ENCODE assay signal across 20 mouse cellular contexts in the genomic region with DNA sequence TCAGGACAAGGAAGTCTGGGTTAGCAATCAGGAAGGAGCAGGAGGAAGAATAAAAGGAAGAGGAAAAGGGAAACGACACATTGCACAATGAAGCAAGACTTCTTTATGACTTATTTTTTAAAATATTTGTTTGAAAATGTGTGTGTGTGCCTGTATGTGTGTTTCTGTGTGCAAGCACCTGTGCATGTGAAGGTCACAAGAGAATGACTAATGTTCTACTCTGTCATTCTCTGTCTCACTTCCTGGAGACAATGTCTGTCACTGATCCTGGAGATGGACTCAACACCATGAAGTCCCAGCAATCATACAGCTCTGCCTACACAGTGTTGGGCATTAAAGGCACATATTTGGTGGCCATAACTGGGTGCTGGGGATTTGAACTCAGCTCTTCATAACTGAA.
DNase-seq lines count a peak whose midpoint lies in the region; ATAC-seq and TF ChIP-seq lines count a peak whose summit lies in the region.
"Had no signal": no experiment of that assay in that cellular context is flagged by ENCODE, and none has a peak within 500 bp of the region (broad histone marks: within the 10 kb centered on the region; RNA-seq: fewer than 3 reads in every experiment).

No protein-coding gene starts in this region.

- no peaks in the 10 kb centered on the region for H3K79me2 ChIP-seq in CH12.LX (replicated peaks; ENCODE audit: control insufficient read depth, extremely low read depth, insufficient read depth, poor library complexity, severe bottlenecking)

- no peak overlapping the region for H3K4me3 ChIP-seq in CH12.LX (replicated peaks in 1 of 3; ENCODE audit: low read depth in 2 of 3, low read length in 2 of 3, poor library complexity in 1 of 3)
- no peak overlapping the region for H3K4me3 ChIP-seq in hindbrain, embryonic 12.5 days
- H3K4me3 ChIP-seq: embryonic facial prominence, embryonic 10.5 days; embryonic facial prominence, embryonic 12.5 days; forebrain, embryonic 13.5 days; forebrain, embryonic 15.5 days had no signal

- peak; percentile 10 to 28 for DNase-seq in B cell, adult 2 months
- DNase-seq in CH12.LX (ENCODE audit: extremely low read depth), result no peak
- peak; percentile 57 for DNase-seq in splenic B cell, adult 2 months (ENCODE audit: low read depth, low spot score)
- no peak for DNase-seq in embryo, embryonic 10.5 days (ENCODE audit: low spot score)
- DNase-seq: adrenal gland, adult 8-10 months; adrenal gland, postnatal 14 days; adrenal gland, postnatal 36 days; cerebellum, adult 11-12 months; cerebellum, adult 8-10 months; cerebellum, adult 9-11 months; cerebellum, postnatal 14 days; cerebellum, postnatal 36 days; forebrain, postnatal 0 days had no signal

- H3K4me1 ChIP-seq in CH12.LX (ENCODE audit: control insufficient read depth in 1 of 2, insufficient read depth in 2 of 2), result peaks cover 13 to 27% of the 10 kb centered on the region in 2 experiments; a peak in 3 of 4 replicates
- H3K4me1 ChIP-seq in hindbrain, embryonic 12.5 days, result no peaks in the 10 kb centered on the region
- H3K4me1 ChIP-seq: embryonic facial prominence, embryonic 10.5 days; embryonic facial prominence, embryonic 12.5 days; forebrain, embryonic 13.5 days; forebrain, embryonic 15.5 days had no signal

- no peaks in the 10 kb centered on the region for H3K36me3 ChIP-seq in CH12.LX (replicated peaks in 1 of 2; ENCODE audit: control insufficient read depth in 1 of 2, insufficient read depth in 1 of 2, low read length in 1 of 2)
- H3K36me3 ChIP-seq in splenic B cell, adult 2 months (ENCODE audit: control insufficient read depth, insufficient read depth, low read length, poor library complexity, severe bottlenecking), result no peaks in the 10 kb centered on the region
- no peaks in the 10 kb centered on the region for H3K36me3 ChIP-seq in hindbrain, embryonic 12.5 days
- H3K36me3 ChIP-seq: embryonic facial prominence, embryonic 10.5 days; embryonic facial prominence, embryonic 12.5 days; forebrain, embryonic 15.5 days had no signal

- H3K4me2 ChIP-seq in CH12.LX (ENCODE audit: insufficient read depth, low read depth, poor library complexity, severe bottlenecking), result no peak overlapping the region
- H3K4me2 ChIP-seq in hindbrain, embryonic 12.5 days (replicated peaks), result no peak overlapping the region
- H3K4me2 ChIP-seq: embryonic facial prominence, embryonic 12.5 days; forebrain, embryonic 13.5 days; forebrain, embryonic 15.5 days had no signal

- in situ Hi-C loops in CH12.LX (cut with MboI; ENCODE audit: low pct_ligation_motif_present, low pct_unique_long_range_greater_than_20kb, low sequenced_read_pairs), result loop anchor here (10.0 kb wide), 1 partner anchor 622 kb away; no protein-coding TSS in a partner anchor

- WGBS in hindbrain, embryonic 12.5 days, result 95% methylated on average over 1 of the region's 1 CpGs

- dilution Hi-C loops in CH12.LX (cut with MboI; ENCODE audit: extremely low pct_ligation_motif_present, extremely low pct_unique_long_range_greater_than_20kb, low sequenced_read_pairs), result no loop called here

- TF ChIP-seq EP300 in CH12.LX (IDR thresholded peaks at IDR 0.05; ENCODE audit: low read length), result no peak

- TF ChIP-seq CTCF in CH12.LX (conservative IDR thresholded peaks at IDR 0.05 in 1 of 2, IDR thresholded peaks at IDR 0.05 in 1 of 2; ENCODE audit: low read depth in 2 of 2, low read length in 2 of 2), result no peak

- no peaks in the 10 kb centered on the region for H3K9me3 ChIP-seq in CH12.LX (replicated peaks; ENCODE audit: low read length)
- H3K9me3 ChIP-seq in hindbrain, embryonic 12.5 days (replicated peaks), result no peaks in the 10 kb centered on the region
- H3K9me3 ChIP-seq: embryonic facial prominence, embryonic 10.5 days; embryonic facial prominence, embryonic 12.5 days; forebrain, embryonic 13.5 days; forebrain, embryonic 15.5 days had no signal

- no peak for TF ChIP-seq RAD21 in CH12.LX (IDR thresholded peaks at IDR 0.05; ENCODE audit: low read depth, low read length)

- ATAC-seq in hindbrain, embryonic 12.5 days (ENCODE audit: low FRiP score), result no peak
- ATAC-seq: activated CD4-positive, CD25-positive, alpha-beta regulatory T cell, adult 4 months; forebrain, embryonic 13.5 days; forebrain, embryonic 15.5 days; forebrain, postnatal 0 days had no signal

- H3K27ac ChIP-seq in CH12.LX (ENCODE audit: insufficient read depth, low read depth), result no peak overlapping the region
- no peak overlapping the region for H3K27ac ChIP-seq in hindbrain, embryonic 12.5 days
- H3K27ac ChIP-seq: embryonic facial prominence, embryonic 10.5 days; embryonic facial prominence, embryonic 12.5 days; forebrain, embryonic 13.5 days; forebrain, embryonic 15.5 days had no signal

- no peaks in the 10 kb centered on the region for H3K27me3 ChIP-seq in CH12.LX (replicated peaks)
- H3K27me3 ChIP-seq in splenic B cell, adult 2 months (ENCODE audit: control insufficient read depth, insufficient read depth, low read length, poor library complexity, severe bottlenecking), result no peaks in the 10 kb centered on the region
- H3K27me3 ChIP-seq in hindbrain, embryonic 12.5 days, result no peaks in the 10 kb centered on the region
- H3K27me3 ChIP-seq: embryonic facial prominence, embryonic 12.5 days; forebrain, embryonic 13.5 days; forebrain, embryonic 15.5 days; Patski had no signal

- H3K9ac ChIP-seq in CH12.LX (ENCODE audit: insufficient read depth, low read depth), result no peak overlapping the region
- H3K9ac ChIP-seq in hindbrain, embryonic 12.5 days, result no peak overlapping the region
- H3K9ac ChIP-seq: embryonic facial prominence, embryonic 12.5 days; forebrain, embryonic 13.5 days; forebrain, embryonic 15.5 days; forebrain, postnatal 0 days had no signal

- no peak for TF ChIP-seq POLR2A in CH12.LX (IDR thresholded peaks at IDR 0.05; ENCODE audit: low read depth, low read length)

TF ChIP-seq in CH12.LX, 34 proteins besides CTCF, POLR2A, EP300 and RAD21:
- no peak for TF ChIP-seq MAX (IDR thresholded peaks at IDR 0.05; ENCODE audit: low read length)
- TF ChIP-seq ZKSCAN1 (IDR thresholded peaks at IDR 0.05; ENCODE audit: borderline replicate concordance, low read depth, low read length), result no peak
- TF ChIP-seq ETS1 (conservative IDR thresholded peaks at IDR 0.05; ENCODE audit: low read depth, low read length), result 0 out of 2 replicates have a peak, but pooled peaks have one; percentile 23
- TF ChIP-seq BHLHE40 (IDR thresholded peaks at IDR 0.05; ENCODE audit: low read depth, low read length), result peak; percentile 83
- TF ChIP-seq CHD2 (IDR thresholded peaks at IDR 0.05; ENCODE audit: low read length), result no peak
- no peak for TF ChIP-seq ELF1 (IDR thresholded peaks at IDR 0.05; ENCODE audit: low read depth, low read length)
- no peak for TF ChIP-seq JUN (IDR thresholded peaks at IDR 0.05; ENCODE audit: insufficient read depth, low read depth, low read length)
- no peak for TF ChIP-seq USF1 (IDR thresholded peaks at IDR 0.05; ENCODE audit: low read depth, low read length)

Comparison
In these comparisons a context has a peak if more than half of its experiments do, and no peak if none do; other contexts are left out.
1. DNase-seq: peak in B cell, adult 2 months (2 of 2) and splenic B cell, adult 2 months (single experiment); none in CH12.LX (single experiment) and embryo, embryonic 10.5 days (single experiment).